Mouse (Mus musculus): ENCODE measurements at regions not wholly inside any gene's neighbourhood (a gene's known extent, or its start where the extent isn't known, plus 50 kb on each side); places are given as distances from the start of the nearest gene placed in this dataset.

DNA sequence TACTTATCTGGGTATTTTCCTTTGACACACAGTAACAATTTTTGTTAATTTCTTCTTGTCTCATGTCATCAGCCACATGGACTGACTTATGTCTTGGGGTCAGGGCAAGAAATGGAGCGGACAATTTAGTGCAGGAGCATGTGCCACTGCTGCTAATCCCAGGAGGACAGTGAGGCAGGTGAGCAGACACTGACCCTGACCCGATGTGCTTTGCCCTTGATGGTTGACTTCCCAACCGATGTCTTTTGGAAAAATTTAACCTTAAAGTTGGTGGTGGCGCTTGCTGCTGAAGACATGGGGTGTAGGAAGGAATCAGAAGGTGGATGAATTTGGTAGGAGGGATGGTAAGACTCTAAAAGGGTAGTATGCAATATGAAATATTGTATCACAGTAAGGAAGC lies 72.9 kb upstream of the Ercc4 start:
- DNase-seq (ENCODE audit: low spot score), result no peak

- DNase-seq (ENCODE audit: low spot score), result peak; percentile 2
These were observed 69.0 kb upstream of the Ercc4 start for GRCm38 (mm10) chr16:13040312-13041100.

GRCm38 (mm10) chr16:13041356-13041755 lies 68.1 kb upstream of the Ercc4 start:
- DNase-seq (ENCODE audit: low spot score), result no peak

- no peak for DNase-seq (ENCODE audit: low spot score)
These were observed 64.3 kb upstream of the Ercc4 start for GRCm38 (mm10) chr16:13045079-13045590.

DNA sequence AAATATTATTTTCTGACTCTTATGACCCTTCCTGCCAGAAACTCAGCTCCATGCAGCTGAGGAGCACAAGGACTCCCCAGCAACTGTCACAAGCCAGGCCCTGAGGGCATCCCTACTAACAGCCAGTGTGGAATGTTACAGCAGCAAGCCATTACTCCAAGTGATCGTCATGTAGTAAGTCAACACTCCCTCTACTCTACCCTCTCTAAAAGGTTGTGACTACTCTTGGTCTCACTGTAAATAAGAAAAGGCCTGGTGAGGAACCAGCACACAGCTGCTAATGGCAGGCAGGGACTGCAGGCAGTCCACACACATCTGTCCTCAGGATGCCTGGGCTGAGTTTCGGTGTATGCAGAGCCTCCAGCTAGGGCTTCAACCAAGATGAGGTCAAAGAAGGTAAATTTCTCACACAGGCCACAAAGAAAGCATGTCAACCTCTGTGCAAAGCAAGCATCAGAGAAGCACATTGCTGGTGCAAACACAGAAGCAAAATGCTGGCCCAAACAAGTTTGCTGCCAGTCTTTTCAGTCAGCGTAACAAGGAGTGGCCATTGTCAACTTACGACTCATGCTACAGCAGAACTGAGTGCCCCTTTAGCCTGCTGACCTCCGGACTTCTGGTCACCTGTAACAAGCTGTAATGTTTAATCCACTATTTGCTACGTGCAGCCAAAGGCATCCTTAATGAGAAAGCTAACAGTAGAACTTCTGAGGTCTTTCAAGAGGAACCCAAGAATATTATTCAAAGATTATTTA lies 62.9 kb upstream of the Ercc4 start:
- no peak for DNase-seq (ENCODE audit: low spot score)

- no peak for DNase-seq (ENCODE audit: low spot score)
These were observed 60.2 kb upstream of the Ercc4 start for GRCm38 (mm10) chr16:13049321-13049720.

DNA sequence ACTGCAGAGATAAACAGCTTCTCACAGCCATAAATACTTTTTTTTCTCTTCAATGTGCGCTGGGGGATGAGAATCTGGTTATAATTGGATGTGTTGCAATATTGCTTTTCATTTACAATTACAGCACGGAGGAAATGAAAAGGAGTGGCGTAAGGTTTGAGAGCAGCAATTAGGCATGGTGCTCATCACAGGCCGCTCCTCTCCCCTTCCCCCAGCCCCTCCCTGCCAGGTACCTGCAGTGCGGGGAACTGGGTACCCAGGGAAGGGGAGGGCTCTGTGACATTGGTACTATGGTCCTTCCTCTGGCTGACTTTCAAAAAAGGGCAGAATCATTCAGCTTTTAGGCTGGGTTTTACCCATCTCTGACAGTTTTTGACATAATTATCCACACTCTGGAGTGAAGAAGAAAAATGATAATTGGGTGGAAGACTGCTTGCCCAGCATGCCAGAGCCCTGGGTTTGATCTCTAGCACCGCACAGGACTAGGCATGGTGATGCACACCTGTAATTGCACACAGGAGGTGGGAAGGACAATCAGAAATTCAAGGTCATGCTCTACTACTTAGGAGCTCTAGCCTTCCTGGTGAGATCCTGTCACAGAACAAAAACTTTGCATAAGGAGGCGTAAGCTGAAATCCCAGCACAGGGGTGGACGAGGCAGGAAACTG lies 59.1 kb upstream of the Ercc4 start:
- no peak for DNase-seq (ENCODE audit: low spot score)

DNA sequence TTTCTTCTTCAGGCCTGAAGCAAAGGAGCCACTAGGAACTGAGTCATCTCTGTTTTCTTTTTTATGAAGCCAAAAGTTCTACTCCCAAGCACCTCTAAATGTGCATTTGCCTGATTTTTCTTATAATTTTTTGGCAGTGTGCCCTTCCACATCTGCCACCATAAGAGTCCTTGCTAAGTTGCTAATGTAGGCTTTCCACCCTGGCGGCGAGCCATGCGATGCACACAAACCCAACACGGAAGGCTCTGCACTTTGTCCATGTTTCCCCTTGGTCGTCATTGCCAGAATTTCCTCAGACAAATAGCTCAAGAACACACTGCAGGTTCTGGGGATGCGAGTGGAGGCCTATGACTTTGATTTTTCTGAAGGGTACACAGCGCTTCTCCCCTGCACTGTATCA lies 54.5 kb upstream of the Ercc4 start:
- no peak for DNase-seq (ENCODE audit: low spot score)
